Mouse (Mus musculus) left cerebral cortex, postnatal 10 days (tissue): Measurements from ENCODE around the gene Flrt1. TPM values are rescaled to one million over a fixed set of nuclear protein-coding genes. Genes with fewer than 3 reads are reported as not detected.
A peak's percentile ranks its signal among the peaks of the same experiment; 100 is the strongest.

Source experiments
- DNase-seq, 2 experiments: peaks; one replicate each; pipeline ENCODE4 v3.0.0; 2021 to 2022; ENCODE audit warnings: low spot score in 2 of 2, mixed read lengths in 1 of 2; ENCODE audit errors: extremely low spot score in 1 of 2
- intact Hi-C: fragments of 180-260 bp; cut with DNase I; formaldehyde crosslinking; loops from one replicate; pipeline ENCODE4 v1.15.1; 2025
- total RNA-seq, 2 experiments: library from RNA; stranded (reverse); gene quantifications; 2 replicates each; pipeline ENCODE4 v1.2.3; 2021

The Flrt1 gene
- total RNA-seq, 2 experiments from 2014 or later = 23.0 to 26.0 TPM

- DNase-seq = peak in 1 of 2 experiments; percentile 79
Measured at GRCm38 (mm10) chr19:7135525-7135924, 30.0 kb upstream of the Flrt1 start.

GRCm38 (mm10) chr19:7134631-7135091, 29.1 kb upstream of the Flrt1 start:
- peak in 1 of 2 experiments; percentile 71 for DNase-seq
- intact Hi-C loops = no loop called here

More at GRCm38 (mm10) chr19:7135525-7135924, 30.0 kb upstream of the Flrt1 start:
- intact Hi-C loops = no loop called here

- DNase-seq = no peak
- intact Hi-C loops = no loop called here
Measured at GRCm38 (mm10) chr19:7133436-7133835, 27.9 kb upstream of the Flrt1 start.

- intact Hi-C loops = no loop called here
- no peak for DNase-seq
Measured at GRCm38 (mm10) chr19:7130317-7130716, 24.8 kb upstream of the Flrt1 start.

GRCm38 (mm10) chr19:7128551-7129475, 23.3 kb upstream of the Flrt1 start:
- DNase-seq = no peak

GRCm38 (mm10) chr19:7126933-7127332, 21.4 kb upstream of the Flrt1 start:
- intact Hi-C loops = no loop called here
- no peak for DNase-seq

More at GRCm38 (mm10) chr19:7128551-7129475, 23.3 kb upstream of the Flrt1 start:
- intact Hi-C loops = no loop called here

GRCm38 (mm10) chr19:7126209-7126608, 20.7 kb upstream of the Flrt1 start:
- no peak for DNase-seq
- intact Hi-C loops = no loop called here

GRCm38 (mm10) chr19:7125526-7126156, 20.1 kb upstream of the Flrt1 start:
- intact Hi-C loops = no loop called here
- no peak for DNase-seq

- DNase-seq = no peak
- intact Hi-C loops = no loop called here
Measured at GRCm38 (mm10) chr19:7122698-7123306, 17.3 kb upstream of the Flrt1 start.

- intact Hi-C loops = no loop called here
- no peak for DNase-seq
Measured at GRCm38 (mm10) chr19:7122277-7122676, 16.7 kb upstream of the Flrt1 start.

GRCm38 (mm10) chr19:7121252-7121651, 15.7 kb upstream of the Flrt1 start:
- no peak for DNase-seq
- intact Hi-C loops = no loop called here

- no peak for DNase-seq
- intact Hi-C loops = no loop called here
Measured at GRCm38 (mm10) chr19:7117653-7118307, 12.3 kb upstream of the Flrt1 start.

- intact Hi-C loops = no loop called here
- DNase-seq = no peak
Measured at GRCm38 (mm10) chr19:7117141-7117540, 11.6 kb upstream of the Flrt1 start.

GRCm38 (mm10) chr19:7116038-7116731, 10.7 kb upstream of the Flrt1 start:
- intact Hi-C loops = no loop called here

GRCm38 (mm10) chr19:7113574-7113973, 8.0 kb upstream of the Flrt1 start:
- DNase-seq = no peak
- intact Hi-C loops = no loop called here

More at GRCm38 (mm10) chr19:7116038-7116731, 10.7 kb upstream of the Flrt1 start:
- no peak for DNase-seq

GRCm38 (mm10) chr19:7112628-7113027, 7.1 kb upstream of the Flrt1 start:
- no peak for DNase-seq
- intact Hi-C loops = no loop called here

- intact Hi-C loops = no loop called here
- no peak for DNase-seq
Measured at GRCm38 (mm10) chr19:7111710-7112109, 6.2 kb upstream of the Flrt1 start.

- intact Hi-C loops = no loop called here
- no peak for DNase-seq
Measured at GRCm38 (mm10) chr19:7111309-7111708, 5.8 kb upstream of the Flrt1 start.
